Mouse (Mus musculus) heart, postnatal 4 days (tissue): ENCODE measurements at regions not wholly inside any gene's neighbourhood (a gene's known extent, or its start where the extent isn't known, plus 50 kb on each side); places are given as distances from the start of the nearest gene placed in this dataset.
"Not testable (repeated sequence)": the region's sequence is repeated elsewhere in the genome, so short reads cannot be mapped to it uniquely, and the experiment has no call there.

Source experiments
- DNase-seq: peaks from one replicate; pipeline ENCODE4 v3.0.0; 2021

DNA sequence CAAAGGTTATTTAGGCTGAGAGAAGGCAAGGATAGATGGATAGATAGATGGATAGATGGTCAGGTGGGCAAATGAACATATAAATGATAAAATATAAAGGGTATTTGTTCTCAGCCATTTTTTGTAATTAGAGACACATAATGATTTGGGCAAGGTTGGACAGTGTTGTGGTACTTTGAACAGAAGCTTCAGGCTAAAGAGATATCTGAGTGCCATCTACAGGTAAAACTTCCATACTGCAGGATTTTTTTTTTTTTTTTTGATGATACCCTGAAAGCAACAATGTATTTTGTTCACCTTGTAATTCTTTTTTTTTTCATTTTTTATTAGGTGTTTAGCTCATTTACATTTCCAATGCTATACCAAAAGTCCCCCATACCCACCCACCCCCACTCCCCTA is 110.1 kb upstream of the Trabd2b start:
- no peak for DNase-seq

DNA sequence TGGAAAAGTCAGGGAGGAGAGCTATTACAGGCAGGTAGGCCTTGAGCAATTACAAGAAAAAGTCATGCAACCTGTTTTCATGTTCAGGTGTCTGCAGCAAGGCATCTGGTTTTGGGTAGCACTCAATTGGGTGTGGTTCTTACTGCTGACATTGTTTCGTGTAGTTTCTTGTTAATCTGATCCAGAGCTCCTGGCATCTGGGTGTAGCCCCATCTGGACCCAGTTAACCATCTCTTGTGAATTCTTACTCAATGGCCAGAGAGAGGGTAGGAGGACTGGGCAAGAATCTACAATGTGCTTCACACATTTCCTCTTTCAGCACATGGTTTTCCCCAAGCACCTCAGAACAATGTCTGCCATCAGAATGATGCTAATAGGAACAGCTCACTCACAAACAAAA is 108.0 kb upstream of the Trabd2b start:
- DNase-seq, result not testable (repeated sequence)

DNA sequence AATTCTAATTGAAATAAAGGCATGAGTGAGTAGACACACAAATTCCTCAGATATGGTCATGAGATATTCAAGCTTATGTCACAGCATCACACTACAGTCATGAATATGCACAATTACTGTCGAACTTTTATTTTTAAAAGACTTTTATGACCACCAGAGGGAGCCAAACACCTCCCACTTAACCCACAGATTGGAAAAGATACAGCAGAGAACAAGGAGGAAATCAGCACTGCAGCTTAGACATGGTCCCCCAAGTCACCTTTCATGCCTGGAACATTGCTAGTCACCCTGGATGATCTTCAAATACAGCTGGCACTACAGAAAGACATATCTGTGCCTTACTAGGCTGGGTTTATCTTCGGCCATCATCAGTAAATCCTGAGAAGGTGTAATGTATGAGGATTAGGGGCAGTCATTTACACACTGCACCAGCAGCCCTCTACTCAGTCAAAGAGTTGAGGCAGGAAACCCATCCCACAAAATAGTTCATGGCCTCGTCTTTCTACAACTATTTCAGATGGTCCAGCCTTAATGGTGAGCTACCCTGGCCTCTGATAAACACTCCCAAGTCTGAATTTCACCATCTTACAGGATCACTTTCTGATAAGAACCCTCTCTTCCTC is 106.0 kb upstream of the Trabd2b start:
- peak; percentile 11 for DNase-seq

DNA sequence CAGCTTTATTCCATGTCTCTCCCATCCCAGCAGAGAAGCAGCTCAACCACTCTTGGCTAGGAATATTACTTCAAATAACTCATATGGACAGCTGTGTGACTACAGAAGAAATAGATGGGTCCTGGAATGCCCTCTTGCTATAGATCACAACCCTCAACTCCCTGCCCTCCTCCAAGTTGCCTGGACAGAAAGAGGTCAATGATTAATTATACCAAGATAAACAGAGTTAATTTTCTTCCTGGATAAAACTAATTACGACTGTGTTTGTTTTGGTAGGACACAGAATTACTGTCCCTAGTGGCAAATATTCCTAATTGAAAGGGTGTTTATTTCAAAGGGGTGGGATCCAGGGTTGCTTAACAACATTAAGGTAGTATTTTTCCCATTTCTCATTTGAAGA is 101.9 kb upstream of the Trabd2b start:
- no peak for DNase-seq

DNA sequence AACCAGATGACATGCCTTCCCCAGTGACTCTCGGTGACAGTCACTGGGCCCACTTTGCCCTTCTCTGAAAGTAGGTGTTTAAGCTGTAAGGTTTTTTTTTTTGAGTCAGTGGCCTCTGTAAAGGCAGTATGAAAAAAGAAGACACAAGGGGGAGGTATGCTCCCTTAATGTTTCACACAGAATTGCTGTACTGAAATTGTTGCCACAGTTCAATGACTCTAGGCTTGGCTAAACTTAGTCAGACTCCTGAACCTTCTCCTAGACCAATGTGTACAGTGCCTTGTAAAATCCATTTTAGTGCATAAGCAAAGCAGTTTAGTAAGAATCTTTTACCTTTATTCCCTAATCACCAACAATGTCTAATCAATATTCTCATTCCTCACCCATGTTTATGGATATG is 99.0 kb upstream of the Trabd2b start:
- DNase-seq, result no peak

DNA sequence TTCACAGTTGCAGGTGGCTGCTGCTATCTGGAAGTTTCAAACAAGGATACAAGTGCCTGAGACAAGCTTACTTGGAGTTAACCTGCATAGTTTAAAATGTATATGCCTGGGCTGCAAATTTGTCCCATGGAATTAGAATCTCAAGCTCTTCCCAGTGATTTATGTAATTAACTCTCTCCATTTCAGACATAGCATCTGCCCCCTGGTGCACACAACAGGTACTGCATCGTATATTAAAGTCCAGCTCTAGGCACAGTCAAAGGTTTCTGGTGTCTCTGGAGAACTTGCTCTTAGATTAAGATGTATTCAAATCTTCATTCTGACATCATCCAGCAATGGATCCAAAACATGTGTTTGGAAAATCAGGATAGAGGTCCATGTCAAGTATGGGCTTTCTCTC is 98.0 kb upstream of the Trabd2b start:
- peak; percentile 44 for DNase-seq

DNA sequence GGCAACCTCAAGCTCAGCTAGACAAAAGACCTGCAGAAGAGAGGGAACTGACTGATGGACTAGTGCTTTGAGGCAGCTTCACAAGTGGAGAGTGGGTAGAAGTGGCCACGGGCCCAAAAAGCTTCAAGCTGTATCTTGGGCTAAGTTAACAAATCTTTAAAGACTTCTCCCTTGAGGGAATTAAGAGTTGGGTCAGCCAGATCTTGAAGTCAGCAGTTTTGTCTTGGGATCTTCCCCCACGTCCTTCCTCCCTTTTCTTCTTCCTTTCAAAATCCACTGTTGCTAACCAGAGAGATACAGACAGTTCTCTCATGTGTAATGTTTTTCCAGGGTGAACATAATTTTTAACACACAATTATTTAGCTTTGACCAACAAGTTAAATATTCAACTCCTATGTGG is 91.5 kb upstream of the Trabd2b start:
- DNase-seq, result no peak

DNA sequence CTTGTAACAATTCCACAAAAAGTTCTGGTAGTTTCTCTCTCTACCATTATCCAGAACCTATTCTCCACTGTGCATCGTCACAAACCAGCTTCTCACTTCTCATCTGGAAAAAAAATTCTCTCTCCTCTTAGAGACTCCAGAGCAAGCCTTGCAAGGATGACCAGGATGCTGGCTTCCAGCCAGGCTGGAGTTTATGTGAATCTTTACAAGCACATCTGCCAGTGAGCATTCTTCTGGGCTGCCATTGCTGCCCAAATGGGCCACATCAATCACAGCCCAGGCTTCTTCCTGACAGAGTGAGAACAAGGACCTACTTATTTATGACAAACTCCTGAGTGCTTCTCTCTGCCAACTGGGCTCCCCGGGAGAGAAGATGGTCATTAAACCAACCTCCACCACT is 91.0 kb upstream of the Trabd2b start:
- DNase-seq, result no peak

DNA sequence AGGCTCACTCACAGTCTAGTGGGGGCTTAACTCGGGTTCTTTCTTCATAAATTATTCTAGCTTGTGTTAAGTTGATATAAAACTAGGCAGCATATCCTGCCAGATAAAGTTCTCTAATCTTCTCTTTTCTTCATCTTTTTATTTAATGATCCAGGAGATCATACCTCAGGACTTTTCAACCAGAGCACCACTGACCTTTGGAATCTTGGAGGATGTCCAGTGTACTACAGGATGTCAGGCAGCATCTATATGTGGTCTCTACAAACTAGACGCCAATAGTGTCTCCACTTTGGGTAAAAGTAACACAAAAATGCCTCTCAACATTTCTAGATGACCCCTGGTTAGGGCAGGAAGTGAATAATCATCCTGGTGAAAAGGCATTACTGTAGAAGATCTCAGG is 89.4 kb upstream of the Trabd2b start:
- DNase-seq, result no peak

DNA sequence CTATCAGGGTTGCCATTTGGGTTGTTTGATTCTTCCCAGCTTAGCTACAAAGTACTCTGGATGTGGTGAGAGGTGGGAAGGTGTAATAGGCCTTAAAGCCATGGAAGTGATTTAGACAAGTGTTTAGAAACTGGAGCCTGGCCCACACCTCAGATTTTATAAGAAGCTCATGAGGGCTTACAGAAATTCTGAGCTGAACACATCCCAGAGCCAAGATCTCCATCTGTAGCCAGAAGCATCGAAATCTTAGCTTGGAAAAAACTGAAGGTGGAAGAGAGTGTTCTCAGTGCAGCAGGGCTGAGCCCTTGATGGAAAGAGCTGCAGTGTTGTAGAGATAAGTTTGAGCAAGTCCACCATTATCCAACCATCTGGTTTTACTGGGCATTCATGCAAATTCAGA is 86.4 kb upstream of the Trabd2b start:
- DNase-seq, result no peak

DNA sequence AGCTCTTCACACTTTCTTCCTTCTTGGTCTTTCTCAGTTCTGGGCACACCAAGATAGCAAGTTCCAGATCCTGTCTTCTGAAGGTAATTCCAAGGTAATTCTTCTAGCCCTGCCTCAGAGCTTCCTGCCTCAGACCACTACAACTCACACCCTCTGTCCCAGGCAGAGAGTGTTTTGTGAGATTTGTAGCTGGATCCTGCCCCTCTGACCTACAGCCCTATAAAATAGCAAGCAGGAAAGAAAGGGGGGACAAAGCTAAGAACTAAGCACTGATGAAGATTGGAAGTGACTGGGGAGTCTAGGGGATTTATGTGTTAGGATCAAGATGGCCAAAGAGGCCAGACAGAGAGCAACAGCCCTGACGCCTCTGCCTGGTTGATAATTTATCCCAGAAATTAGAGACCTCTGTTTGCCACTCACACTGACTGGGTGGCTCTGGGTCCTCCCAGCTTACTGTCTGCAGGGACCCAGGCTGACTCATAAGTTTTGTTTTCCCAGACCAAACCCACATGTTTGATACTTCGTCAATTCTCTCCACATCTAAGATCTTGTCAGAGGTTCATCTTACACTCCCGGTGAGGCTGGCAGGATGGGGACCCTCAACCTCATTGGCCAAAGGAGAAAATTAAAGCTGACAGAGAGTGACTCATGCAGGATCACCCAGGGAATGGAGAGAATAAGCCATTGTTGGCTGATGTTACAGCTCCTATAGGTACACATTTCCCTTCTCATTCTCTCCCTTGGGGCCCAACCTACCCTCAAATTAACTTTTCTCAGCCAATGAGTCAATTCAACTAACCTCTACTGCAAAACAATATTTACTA is 84.8 kb upstream of the Trabd2b start:
- no peak for DNase-seq

DNA sequence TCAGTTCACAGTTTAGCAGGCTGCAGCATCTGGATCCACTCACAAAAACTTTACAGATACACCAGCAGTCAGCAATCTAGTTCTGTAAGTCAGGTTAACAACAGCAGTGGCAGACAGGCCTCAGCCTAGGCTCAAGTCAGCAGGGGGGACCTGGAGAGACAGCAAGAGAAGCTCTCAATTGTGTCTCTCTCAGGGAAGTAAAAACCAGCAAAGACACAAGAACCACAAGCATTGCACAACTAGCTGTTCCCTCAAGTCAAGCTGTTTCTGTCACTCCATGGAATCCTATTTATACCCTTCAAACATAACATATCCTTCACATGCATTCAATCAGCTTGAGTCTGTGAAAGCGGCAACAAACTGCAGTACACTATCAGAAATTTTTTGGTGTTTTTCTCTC is 76.5 kb upstream of the Trabd2b start:
- no peak for DNase-seq

DNA sequence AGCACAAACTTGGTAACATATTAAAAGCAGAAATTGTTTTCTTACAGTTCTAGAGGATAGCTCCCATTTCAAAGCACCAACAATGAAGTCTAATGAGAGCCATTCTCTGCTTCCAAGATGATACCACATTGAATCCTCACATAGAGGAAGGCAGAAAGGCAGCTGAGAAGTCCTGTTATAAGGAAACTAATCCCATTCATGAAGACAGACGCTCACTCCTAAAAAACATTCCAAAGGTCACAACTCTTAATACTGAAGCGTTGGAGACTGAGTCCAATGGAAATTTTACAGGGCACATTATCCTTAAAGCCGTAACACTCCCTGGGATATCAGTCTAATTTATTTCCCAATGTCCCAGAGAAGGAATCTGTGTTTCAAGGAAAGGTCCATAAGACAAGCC is 75.4 kb upstream of the Trabd2b start:
- DNase-seq, result no peak

DNA sequence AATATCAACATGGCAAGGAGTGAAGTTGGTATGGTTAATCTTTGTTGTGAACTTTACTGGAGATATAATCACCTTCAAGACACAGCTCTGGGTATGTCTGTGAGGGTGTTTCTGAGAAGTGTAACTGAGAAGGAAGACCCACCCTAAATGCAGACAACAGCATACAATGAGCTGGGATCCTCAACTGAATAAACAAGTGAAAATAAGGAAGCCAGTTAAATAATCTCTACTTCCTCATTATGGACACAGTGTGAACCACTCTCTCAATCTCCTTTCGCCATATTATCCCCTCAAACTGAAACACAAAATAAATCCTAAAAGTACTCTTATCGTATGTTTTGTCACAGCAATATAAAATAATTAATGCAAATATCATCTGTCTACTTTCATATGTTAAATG is 71.7 kb upstream of the Trabd2b start:
- no peak for DNase-seq

DNA sequence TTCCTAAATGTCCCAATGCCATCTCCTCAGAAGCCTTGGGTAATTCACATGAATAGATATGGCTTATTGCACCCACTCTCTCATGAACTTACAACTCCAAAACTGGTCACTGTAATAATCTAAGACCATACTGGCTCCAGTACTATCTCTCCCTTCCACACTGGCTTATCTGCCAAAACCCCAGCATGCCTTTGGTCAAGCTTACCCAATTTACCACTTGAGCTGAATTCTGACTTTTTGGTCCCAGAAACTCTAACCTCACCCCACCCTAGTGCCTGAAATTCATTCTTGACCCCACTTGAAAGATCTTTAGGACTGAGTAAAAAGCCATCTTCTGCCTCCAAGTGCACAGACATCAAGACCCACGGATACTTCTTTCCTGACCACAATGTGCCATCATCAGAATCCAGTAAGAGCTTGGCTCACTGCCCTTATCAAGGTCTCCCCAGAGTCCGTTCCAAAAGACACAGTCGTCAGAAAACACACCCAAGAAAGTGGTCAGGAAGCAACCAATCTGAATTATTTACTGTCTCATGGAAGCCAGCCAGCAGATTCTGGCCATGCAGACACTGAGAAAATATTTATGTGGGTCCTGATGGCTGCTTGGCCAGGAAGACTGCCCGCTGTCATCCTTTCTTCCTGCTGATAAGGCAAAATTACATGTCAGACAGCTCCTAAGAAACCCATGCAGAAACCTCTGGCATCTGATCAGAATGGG is 70.3 kb upstream of the Trabd2b start:
- no peak for DNase-seq

DNA sequence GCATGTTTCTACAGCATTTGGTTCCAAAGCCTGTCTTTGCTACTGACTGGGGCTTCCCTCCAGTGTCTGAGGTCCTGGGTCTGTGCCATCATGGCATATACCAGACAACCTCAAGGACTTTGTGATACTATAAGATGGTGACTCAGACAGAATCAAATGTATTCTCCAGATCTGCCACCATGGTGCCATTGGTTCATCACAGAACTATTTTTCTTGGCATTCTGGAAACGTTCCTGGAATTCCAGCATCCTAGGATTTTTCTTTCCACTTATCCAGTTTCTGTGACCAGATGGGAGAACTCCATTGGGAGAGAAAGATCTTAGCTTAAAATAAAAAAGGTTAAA is 69.8 kb upstream of the Trabd2b start:
- no peak for DNase-seq

DNA sequence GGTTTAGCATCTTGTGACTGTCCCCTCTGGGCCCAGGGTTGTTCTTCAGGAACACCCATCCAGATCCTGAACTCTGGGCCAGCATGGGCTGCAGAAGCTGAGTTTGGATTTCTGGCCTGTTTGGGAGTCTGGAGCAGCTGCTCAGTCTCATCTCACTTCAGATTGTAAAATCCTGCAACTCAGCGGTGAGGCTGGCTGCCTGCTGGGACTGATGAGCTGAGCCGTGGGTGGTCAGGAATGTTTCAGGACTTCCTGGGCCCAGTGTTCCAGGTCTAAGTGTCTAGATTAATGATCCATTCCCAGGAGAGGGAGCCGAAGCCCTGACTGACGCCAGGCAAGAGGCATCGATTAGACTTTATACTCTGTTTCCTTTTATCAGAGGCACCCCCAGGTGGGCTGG is 66.7 kb upstream of the Trabd2b start:
- DNase-seq, result no peak

DNA sequence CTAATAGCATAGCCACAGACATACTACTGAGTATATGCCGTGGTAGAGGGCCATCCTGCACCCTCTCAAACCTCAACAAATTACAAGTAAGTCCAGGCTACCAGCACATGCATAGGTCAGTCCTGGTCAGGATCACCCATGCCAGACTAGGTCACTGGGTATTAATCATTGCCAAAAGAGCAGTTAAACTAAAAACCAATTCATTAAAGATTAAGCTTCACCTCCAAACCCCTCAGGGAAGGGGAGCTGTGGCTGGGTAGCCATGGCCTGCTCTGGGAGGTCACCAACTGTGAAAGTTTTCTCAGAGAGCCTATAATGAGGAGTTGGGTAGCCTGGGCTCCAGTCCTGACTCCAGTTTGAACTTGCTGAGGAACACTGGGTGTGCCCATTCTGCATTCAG is 61.4 kb upstream of the Trabd2b start:
- DNase-seq, result no peak

DNA sequence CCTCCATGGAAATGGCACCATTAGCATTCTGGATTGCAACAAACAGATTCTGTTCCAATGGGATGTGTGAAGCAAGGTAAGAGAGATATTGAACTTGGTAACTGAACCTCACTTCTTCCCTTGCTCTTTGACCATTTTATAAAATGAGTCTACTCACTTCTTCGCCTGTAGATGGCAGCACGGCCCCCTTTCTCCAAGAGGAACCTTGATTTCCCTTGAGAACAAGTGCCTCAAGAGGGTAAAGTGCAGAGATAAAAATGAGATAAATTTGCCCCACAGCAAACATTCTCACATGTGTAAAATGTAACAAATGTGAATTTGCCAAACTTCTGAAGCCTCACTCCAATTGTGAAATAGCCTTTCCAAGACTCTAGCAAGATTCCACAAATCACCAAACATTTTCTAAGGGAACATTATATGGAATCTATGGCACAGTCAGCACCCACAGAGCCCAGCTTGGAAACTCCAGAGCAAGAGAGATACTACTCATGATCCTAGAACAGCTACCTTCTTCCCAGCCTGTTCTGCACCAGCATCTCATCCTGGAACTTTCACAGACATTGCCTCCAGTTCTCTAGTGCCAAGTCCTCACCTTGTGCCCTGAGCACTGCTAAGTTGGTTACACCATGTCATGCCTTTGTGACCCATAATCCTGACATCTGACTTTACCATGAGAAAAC is 60.3 kb upstream of the Trabd2b start:
- DNase-seq, result peak; percentile 64

DNA sequence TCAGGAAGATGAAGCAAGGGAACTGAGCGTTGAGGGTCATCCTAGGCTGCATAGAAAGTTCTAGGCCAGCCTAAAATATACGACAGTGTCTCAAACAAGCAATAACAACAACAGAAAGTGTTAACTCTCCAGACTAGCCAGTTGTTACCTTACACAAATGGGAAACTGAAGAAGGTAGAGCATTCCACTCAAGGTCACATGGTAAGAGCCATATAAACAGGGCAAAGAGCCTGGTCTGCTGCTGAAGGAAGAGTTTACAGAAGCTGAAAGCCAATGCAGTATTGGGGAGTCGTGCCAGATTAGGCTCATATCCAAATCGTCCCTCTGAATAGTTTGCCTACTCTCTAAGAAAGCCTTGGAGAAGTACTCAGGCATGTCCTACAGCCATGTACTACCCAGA is 59.6 kb upstream of the Trabd2b start:
- no peak for DNase-seq

DNA sequence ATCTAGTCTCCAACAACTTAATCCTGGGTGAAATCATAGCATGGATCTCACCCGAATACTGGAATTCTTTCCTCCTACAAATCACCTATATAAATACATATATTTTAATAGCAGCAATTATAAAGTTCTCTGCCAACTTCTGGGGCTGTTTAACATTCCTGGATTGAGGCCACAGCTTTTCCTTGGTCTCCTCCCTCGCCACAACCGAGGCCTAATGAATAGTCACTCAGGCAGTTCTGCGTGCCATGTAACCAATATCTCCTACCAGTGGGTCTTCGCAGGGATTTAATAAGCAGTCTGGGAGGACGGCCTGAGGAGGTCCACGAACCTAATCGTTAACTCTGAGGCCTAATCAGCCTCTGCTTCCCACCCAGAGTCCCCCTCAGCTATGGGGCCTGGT is 56.9 kb upstream of the Trabd2b start:
- DNase-seq, result no peak

DNA sequence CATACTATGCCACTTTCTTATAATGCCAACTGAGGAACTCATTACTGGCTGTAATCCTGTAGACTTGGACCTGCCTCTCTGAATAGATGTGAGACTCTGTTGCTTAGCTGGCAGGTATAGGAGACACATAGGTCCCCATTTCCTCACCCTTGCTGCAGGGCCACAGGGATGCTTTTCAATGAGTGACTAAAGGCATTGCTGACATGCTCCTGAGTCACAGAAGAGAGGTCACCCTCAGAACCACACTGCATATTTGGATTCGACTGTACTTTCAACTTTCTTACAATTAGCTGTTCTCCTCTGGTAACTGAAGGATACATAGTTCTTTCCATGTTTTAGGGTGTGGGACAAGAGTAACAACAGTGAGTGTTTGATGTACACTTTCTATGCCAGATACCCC is 55.2 kb upstream of the Trabd2b start:
- no peak for DNase-seq

DNA sequence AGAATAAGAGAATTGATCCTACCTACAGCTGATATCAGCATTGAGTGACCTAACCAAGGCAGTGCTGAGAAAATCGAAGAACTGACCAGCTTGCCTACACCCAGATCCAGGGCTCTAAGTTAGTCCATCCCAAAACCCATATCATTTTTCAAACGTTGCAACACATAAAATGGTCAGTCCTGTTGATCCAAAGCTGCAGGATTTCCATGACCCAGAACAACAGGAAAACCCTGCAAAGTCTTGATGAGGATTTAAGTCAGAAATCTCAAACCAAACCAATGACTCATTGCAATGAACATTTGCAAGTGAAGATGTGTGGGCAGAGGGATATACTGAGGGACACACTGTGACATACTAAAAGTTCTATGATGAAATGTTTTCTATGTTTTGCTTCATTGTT is 53.5 kb upstream of the Trabd2b start:
- DNase-seq, result no peak
